Mouse (Mus musculus): ENCODE results near the gene Lemd1. TPM values are rescaled to one million over a fixed set of nuclear protein-coding genes. Genes with fewer than 3 reads are reported as not detected.

The Lemd1 gene
- total and polyA plus RNA-seq, 2 experiments from 2014 or later: 13.3 to 14.7 TPM

DNA sequence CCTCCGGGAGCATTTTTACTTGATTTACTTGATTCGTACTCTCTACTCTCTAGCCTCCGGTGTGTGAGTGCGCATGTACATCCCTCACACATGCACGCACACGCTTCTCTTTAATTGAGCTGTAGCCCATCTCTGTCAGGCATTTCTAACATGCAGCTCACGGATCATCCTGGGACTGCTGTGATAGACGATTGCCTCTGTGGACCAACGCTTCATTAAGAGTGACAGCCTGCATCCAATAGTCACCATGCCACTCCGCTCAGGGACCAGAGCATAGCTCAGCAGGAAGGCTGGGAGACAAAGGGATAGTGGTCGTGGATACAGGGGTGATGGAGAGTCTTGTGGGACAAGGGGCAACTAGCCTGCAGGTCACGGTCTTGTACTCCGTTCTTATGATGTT is 91.8 kb downstream of the Lemd1 start:
- no peak overlapping the region for H3K4me2 ChIP-seq (ENCODE audit: low read depth)
- 54% methylated on average over 13 of the region's 13 CpGs for WGBS
- ATAC-seq (no peak), DNase-seq (no peak)
- no peaks in the 10 kb centered on the region for H3K36me3 ChIP-seq (ENCODE audit: insufficient read depth)
- no peak overlapping the region for H3K9ac ChIP-seq
- H3K4me3 ChIP-seq (ENCODE audit: low read depth, low read length): no peak overlapping the region
- no peaks in the 10 kb centered on the region for H3K27me3 ChIP-seq (ENCODE audit: insufficient read depth, low read length)
- no peak overlapping the region for H3K27ac ChIP-seq (ENCODE audit: low read depth, low read length)
- H3K4me1 ChIP-seq (ENCODE audit: insufficient read depth): no peaks in the 10 kb centered on the region
- no peak for TF ChIP-seq CTCF (IDR thresholded peaks at IDR 0.05; ENCODE audit: low read depth)
- no peaks in the 10 kb centered on the region for H3K9me3 ChIP-seq (ENCODE audit: low read length)

DNA sequence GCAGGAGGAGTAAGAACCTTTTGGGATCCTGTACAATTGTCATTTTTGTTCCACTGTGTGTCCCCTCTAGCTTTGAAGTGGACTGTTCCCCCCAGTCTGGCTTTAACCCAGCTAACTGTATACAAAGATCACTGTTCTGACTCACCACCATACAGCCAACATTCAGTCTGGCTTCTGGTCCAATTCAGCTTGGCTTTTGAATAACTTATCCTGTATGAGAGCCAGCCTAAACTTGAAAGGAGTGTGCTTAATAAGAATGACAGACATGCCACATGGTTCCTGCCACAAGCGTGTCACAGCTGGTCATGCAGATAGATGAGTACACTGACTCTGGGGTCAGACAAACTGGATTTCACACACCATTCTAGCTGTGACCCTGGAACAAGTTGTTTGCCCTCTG is 95.5 kb downstream of the Lemd1 start:
- Histone ChIP-seq H3K9ac (no peak overlapping the region), H3K4me2 (ENCODE audit: low read depth) (no peak overlapping the region), H3K27ac (ENCODE audit: low read depth, low read length) (no peak overlapping the region), H3K9me3 (ENCODE audit: low read length) (no peaks in the 10 kb centered on the region), H3K27me3 (ENCODE audit: insufficient read depth, low read length) (no peaks in the 10 kb centered on the region), H3K36me3 (ENCODE audit: insufficient read depth) (no peaks in the 10 kb centered on the region), H3K4me3 (ENCODE audit: low read depth, low read length) (no peak overlapping the region), H3K4me1 (ENCODE audit: insufficient read depth) (no peaks in the 10 kb centered on the region)
- DNase-seq (no peak), ATAC-seq (no peak)
- 64% methylated on average over 1 of the region's 1 CpGs for WGBS
- TF ChIP-seq CTCF (IDR thresholded peaks at IDR 0.05; ENCODE audit: low read depth): no peak

DNA sequence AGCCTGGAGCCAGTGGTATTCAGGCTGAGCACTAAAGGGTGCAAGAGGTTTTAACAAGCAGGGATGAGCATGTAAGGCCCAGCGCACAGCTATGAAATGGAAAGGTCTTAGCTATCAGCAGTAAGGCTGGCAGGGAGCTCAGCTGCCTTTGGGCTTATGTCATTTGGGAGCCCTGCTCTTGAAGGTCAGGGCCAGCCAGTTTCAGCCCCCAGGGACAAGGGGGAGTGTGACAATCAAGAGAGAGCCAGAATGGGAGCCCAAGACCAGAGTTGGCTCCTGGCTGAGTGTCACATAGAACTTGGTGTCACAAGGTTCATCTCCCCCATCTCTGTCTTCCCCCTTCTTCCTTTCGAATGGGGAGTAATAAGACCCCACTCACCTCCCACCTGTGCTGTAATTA is 96.2 kb downstream of the Lemd1 start:
- Histone ChIP-seq H3K4me3 (ENCODE audit: low read depth, low read length) (no peak overlapping the region), H3K4me1 (ENCODE audit: insufficient read depth) (peaks cover 3% of the 10 kb centered on the region; the same call in 1 of the 2 replicates), H3K36me3 (ENCODE audit: insufficient read depth) (no peaks in the 10 kb centered on the region), H3K9me3 (ENCODE audit: low read length) (no peaks in the 10 kb centered on the region), H3K27me3 (ENCODE audit: insufficient read depth, low read length) (no peaks in the 10 kb centered on the region), H3K9ac (no peak overlapping the region), H3K27ac (ENCODE audit: low read depth, low read length) (no peak overlapping the region), H3K4me2 (ENCODE audit: low read depth) (no peak overlapping the region)
- DNase-seq (no peak), ATAC-seq (no peak)
- no peak for TF ChIP-seq CTCF (IDR thresholded peaks at IDR 0.05; ENCODE audit: low read depth)
- 58% methylated on average over 2 of the region's 2 CpGs for WGBS

- peak; percentile 36; the same call in 1 of the 2 replicates for TF ChIP-seq CTCF (IDR thresholded peaks at IDR 0.05; ENCODE audit: low read depth)
- Histone ChIP-seq H3K4me1 (ENCODE audit: insufficient read depth) (peaks cover 3% of the 10 kb centered on the region; the same call in 1 of the 2 replicates), H3K4me2 (ENCODE audit: low read depth) (no peak overlapping the region), H3K9me3 (ENCODE audit: low read length) (no peaks in the 10 kb centered on the region), H3K27ac (ENCODE audit: low read depth, low read length) (no peak overlapping the region), H3K27me3 (ENCODE audit: insufficient read depth, low read length) (no peaks in the 10 kb centered on the region), H3K36me3 (ENCODE audit: insufficient read depth) (no peaks in the 10 kb centered on the region), H3K9ac (no peak overlapping the region), H3K4me3 (ENCODE audit: low read depth, low read length) (no peak overlapping the region)
- 5% methylated on average over 11 of the region's 11 CpGs for WGBS
- DNase-seq (peak; percentile 60), ATAC-seq (peak; percentile 23; the same call in 1 of the 2 replicates)
These were observed 96.8 kb downstream of the Lemd1 start for GRCm38 (mm10) chr1:132287991-132288451.

- Histone ChIP-seq H3K36me3 (ENCODE audit: insufficient read depth) (no peaks in the 10 kb centered on the region), H3K27ac (ENCODE audit: low read depth, low read length) (no peak overlapping the region), H3K4me3 (ENCODE audit: low read depth, low read length) (no peak overlapping the region), H3K4me1 (ENCODE audit: insufficient read depth) (peaks cover 3% of the 10 kb centered on the region; the same call in 1 of the 2 replicates), H3K27me3 (ENCODE audit: insufficient read depth, low read length) (no peaks in the 10 kb centered on the region), H3K9ac (no peak overlapping the region), H3K4me2 (ENCODE audit: low read depth) (no peak overlapping the region), H3K9me3 (ENCODE audit: low read length) (no peaks in the 10 kb centered on the region)
- ATAC-seq (no peak), DNase-seq (no peak)
- TF ChIP-seq CTCF (IDR thresholded peaks at IDR 0.05; ENCODE audit: low read depth): no peak
- 63% methylated on average over 6 of the region's 6 CpGs for WGBS
These were observed 98.7 kb downstream of the Lemd1 start for GRCm38 (mm10) chr1:132289965-132290364.

DNA sequence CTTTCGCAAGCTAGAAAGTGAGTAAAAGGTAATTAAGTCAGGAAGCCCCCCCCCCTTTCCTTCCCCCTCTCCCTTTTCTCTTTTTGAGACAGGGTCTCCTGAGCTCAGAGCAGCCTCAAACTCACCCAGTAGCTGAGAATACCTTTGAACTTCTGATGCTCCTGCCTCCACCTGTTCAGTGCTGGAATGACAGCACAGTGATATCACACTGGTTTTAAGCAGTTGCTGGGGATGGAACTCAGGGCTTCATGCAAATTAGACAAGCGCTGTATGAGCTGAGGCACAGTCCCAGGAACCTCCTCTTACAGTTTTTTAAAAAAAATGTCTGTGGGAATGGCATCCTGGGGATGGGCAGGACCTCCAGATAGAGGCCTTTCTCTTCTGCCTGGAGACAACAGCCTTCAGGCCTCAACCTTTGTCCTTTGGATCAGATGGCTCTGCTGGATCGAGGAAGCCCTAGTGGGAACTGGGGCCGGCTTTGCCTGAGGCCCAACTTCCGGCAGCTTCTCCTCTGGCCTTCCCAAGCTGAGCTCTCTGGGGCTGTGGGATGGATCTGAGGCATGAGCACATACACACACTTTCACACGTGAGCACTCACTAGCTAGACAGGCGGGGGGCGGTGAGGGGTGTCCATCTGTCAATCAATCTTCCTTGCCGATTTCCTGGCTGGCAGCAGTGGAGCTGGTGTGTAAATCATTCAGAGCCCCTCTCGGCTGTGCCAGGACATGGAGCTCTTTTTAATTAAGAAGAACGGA is 99.9 kb downstream of the Lemd1 start:
- no peak overlapping the region for H3K9ac ChIP-seq
- H3K9me3 ChIP-seq (ENCODE audit: low read length): no peaks in the 10 kb centered on the region
- peaks cover 8% of the 10 kb centered on the region for H3K4me1 ChIP-seq (ENCODE audit: insufficient read depth)
- 0 out of 2 replicates have a peak, but pooled peaks have one; percentile 12 for TF ChIP-seq CTCF (IDR thresholded peaks at IDR 0.05; ENCODE audit: low read depth)
- no peaks in the 10 kb centered on the region for H3K27me3 ChIP-seq (ENCODE audit: insufficient read depth, low read length)
- DNase-seq: peak; percentile 35
- WGBS: 25% methylated on average over 11 of the region's 11 CpGs
- no peaks in the 10 kb centered on the region for H3K36me3 ChIP-seq (ENCODE audit: insufficient read depth)
- peak; percentile 32 for ATAC-seq
- H3K27ac ChIP-seq (ENCODE audit: low read depth, low read length): no peak overlapping the region
- H3K4me3 ChIP-seq (ENCODE audit: low read depth, low read length): no peak overlapping the region
- H3K4me2 ChIP-seq (ENCODE audit: low read depth): no peak overlapping the region

GRCm38 (mm10) chr1:132291706-132292105 is 100.5 kb downstream of the Lemd1 start:
- no peak for TF ChIP-seq CTCF (IDR thresholded peaks at IDR 0.05; ENCODE audit: low read depth)
- H3K9me3 ChIP-seq (ENCODE audit: low read length): no peaks in the 10 kb centered on the region
- H3K9ac ChIP-seq: no peak overlapping the region
- no peaks in the 10 kb centered on the region for H3K27me3 ChIP-seq (ENCODE audit: insufficient read depth, low read length)
- DNase-seq (no peak), ATAC-seq (no peak; the same call in 1 of the 2 replicates)
- 15% methylated on average over 4 of the region's 4 CpGs for WGBS
- no peaks in the 10 kb centered on the region for H3K36me3 ChIP-seq (ENCODE audit: insufficient read depth)
- H3K4me1 ChIP-seq (ENCODE audit: insufficient read depth): peaks cover 10% of the 10 kb centered on the region
- no peak overlapping the region for H3K4me3 ChIP-seq (ENCODE audit: low read depth, low read length)
- H3K4me2 ChIP-seq (ENCODE audit: low read depth): no peak overlapping the region
- no peak overlapping the region for H3K27ac ChIP-seq (ENCODE audit: low read depth, low read length)
